Mouse (Mus musculus) intestine, postnatal 0 days (tissue): Measurements from ENCODE around the gene Rps6ka1. TPM values are rescaled to one million over a fixed set of nuclear protein-coding genes. Genes with fewer than 3 reads are reported as not detected.

Experiments
- ATAC-seq: fragments of 200-750 bp; cut with Nextera tagmentation; 2 replicates; pipeline ENCODE4 v1.8.0; 2017; ENCODE audit warnings: mild to moderate bottlenecking, moderate TSS enrichment, moderate library complexity
- H3K27ac ChIP-seq: fragments of 300-500 bp; sonication (generic); 2 replicates; pipeline ENCODE4 v1.5.1; 2014; ENCODE audit warnings: mild to moderate bottlenecking, low read depth, low read length, moderate library complexity
- H3K27me3 ChIP-seq: fragments of 300-500 bp; sonication (generic); replicated peaks from 2 replicates; pipeline ENCODE4 v1.6.1; 2014; ENCODE audit warnings: low read length, mixed read lengths; ENCODE audit not compliant: control insufficient read depth, insufficient read depth
- H3K36me3 ChIP-seq: fragments of 300-500 bp; sonication (generic); 2 replicates; pipeline ENCODE4 v1.6.1; 2014; ENCODE audit warnings: mild to moderate bottlenecking, moderate library complexity; ENCODE audit not compliant: control insufficient read depth, insufficient read depth
- H3K4me1 ChIP-seq: fragments of 300-500 bp; sonication (generic); replicated peaks from 2 replicates; pipeline ENCODE4 v1.6.1; 2014; ENCODE audit warnings: antibody characterized with exemption, low read length, mixed read lengths; ENCODE audit not compliant: control insufficient read depth, insufficient read depth
- H3K4me2 ChIP-seq: fragments of 300-500 bp; sonication (generic); replicated peaks from 2 replicates; pipeline ENCODE4 v1.6.1; 2014; ENCODE audit warnings: low read depth, mild to moderate bottlenecking, moderate library complexity
- H3K4me3 ChIP-seq: fragments of 300-500 bp; sonication (generic); 2 replicates; pipeline ENCODE4 v1.5.1; 2014; ENCODE audit warnings: low read depth, low read length
- H3K9ac ChIP-seq: fragments of 300-500 bp; sonication (generic); 2 replicates; pipeline ENCODE4 v1.6.1; 2014; ENCODE audit warnings: mild to moderate bottlenecking, low read depth, low read length
- H3K9me3 ChIP-seq: fragments of 300-500 bp; sonication (generic); 2 replicates; pipeline ENCODE4 v1.6.1; 2016; ENCODE audit warnings: mixed run types; ENCODE audit not compliant: control insufficient read depth
- CTCF ChIP-seq: sonication (generic); IDR thresholded peaks from 2 replicates; pipeline ENCODE4 v1.5.1; 2016; ENCODE audit warnings: low read depth, mild to moderate bottlenecking, control low read depth, antibody characterized with exemption, moderate library complexity
- WGBS: fragments of 180-500 bp; shearing (Covaris S2); extraction: QIAGEN DNeasy Blood & Tissue Kit; methylation state at CpG from one replicate; pipeline ENCODE4 v1.1.7; 2014; 5-methylcytosine and 5-hydroxymethylcytosine counted together
- polyA plus RNA-seq: library from polyadenylated mRNA; unstranded; fragments of >200 nt; fragmentation: Nextera tagmentation; extraction: Ambion mirVana; gene quantifications from 2 replicates; pipeline ENCODE4 v1.2.1, GENCODE M21; 2015

The Rps6ka1 gene
- polyA plus RNA-seq, 1 experiment from 2014 or later = 86.2 TPM

- Histone ChIP-seq H3K4me1 (0 out of 2 replicates have a peak, but pooled peaks cover 2% of the 10 kb centered on the region), H3K9ac (no peak overlapping the region), H3K4me2 (no peak overlapping the region), H3K36me3 (peaks cover 59% of the 10 kb centered on the region), H3K4me3 (no peak overlapping the region), H3K27ac (no peak overlapping the region), H3K27me3 (no peaks in the 10 kb centered on the region), H3K9me3 (no peaks in the 10 kb centered on the region)
- TF ChIP-seq CTCF = no peak
- WGBS = 71% methylated on average over 7 of the region's 7 CpGs
- no peak for ATAC-seq
Observed at GRCm38 (mm10) chr4:133872222-133872811, 15.3 kb downstream of the Rps6ka1 start.

- Histone ChIP-seq H3K4me3 (no peak overlapping the region), H3K9me3 (no peaks in the 10 kb centered on the region), H3K4me2 (no peak overlapping the region), H3K27me3 (no peaks in the 10 kb centered on the region), H3K4me1 (no peaks in the 10 kb centered on the region), H3K9ac (no peak overlapping the region), H3K36me3 (peaks cover 90% of the 10 kb centered on the region), H3K27ac (no peak overlapping the region)
- 50% methylated on average over 5 of the region's 5 CpGs for WGBS
- ATAC-seq = no peak
- TF ChIP-seq CTCF = no peak
Observed at GRCm38 (mm10) chr4:133865231-133865630, 22.4 kb downstream of the Rps6ka1 start.

GRCm38 (mm10) chr4:133864380-133864981 lies 23.1 kb downstream of the Rps6ka1 start:
- Histone ChIP-seq H3K9ac (no peak overlapping the region), H3K4me2 (no peak overlapping the region), H3K4me1 (no peaks in the 10 kb centered on the region), H3K9me3 (no peaks in the 10 kb centered on the region), H3K4me3 (no peak overlapping the region), H3K36me3 (peaks cover 91% of the 10 kb centered on the region), H3K27me3 (no peaks in the 10 kb centered on the region), H3K27ac (no peak overlapping the region)
- ATAC-seq = no peak
- WGBS = 59% methylated on average over 13 of the region's 13 CpGs
- TF ChIP-seq CTCF = no peak

DNA sequence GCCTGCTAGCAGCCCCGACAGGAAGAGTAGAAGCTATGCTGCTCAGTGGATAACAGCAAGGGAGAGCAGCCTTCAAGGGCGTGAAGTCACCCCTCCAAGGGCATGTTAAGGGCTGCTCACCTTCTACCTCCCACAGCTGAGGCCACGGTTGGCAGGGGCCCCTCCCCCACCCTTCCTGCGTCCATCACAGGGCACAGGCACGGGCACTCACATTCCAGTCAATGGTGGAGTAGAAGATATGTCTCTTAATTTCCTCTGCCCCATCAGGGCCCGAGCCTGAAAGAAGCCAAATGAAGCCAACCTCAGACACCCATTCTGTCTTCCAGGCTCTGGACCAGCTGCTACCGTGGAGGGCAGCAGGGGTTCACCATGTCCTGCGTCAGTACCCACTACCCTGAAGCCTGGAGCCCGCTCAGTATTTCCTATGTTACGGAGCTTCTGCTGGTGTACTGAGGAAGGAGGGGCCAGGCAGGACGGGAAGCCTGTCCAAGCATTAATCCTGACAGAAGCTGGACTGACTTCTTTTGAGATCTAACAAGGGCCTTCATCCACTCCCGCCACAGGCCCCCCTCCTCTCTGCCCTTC lies 23.7 kb downstream of the Rps6ka1 start:
- Histone ChIP-seq H3K27ac (0 out of 2 replicates have a peak overlapping the region, but pooled peaks have one; percentile 15), H3K9me3 (no peaks in the 10 kb centered on the region), H3K36me3 (peaks cover 90% of the 10 kb centered on the region), H3K4me2 (no peak overlapping the region), H3K4me3 (no peak overlapping the region), H3K4me1 (no peaks in the 10 kb centered on the region), H3K9ac (no peak overlapping the region), H3K27me3 (no peaks in the 10 kb centered on the region)
- ATAC-seq = no peak
- TF ChIP-seq CTCF = no peak
- WGBS = 73% methylated on average over 12 of the region's 12 CpGs

DNA sequence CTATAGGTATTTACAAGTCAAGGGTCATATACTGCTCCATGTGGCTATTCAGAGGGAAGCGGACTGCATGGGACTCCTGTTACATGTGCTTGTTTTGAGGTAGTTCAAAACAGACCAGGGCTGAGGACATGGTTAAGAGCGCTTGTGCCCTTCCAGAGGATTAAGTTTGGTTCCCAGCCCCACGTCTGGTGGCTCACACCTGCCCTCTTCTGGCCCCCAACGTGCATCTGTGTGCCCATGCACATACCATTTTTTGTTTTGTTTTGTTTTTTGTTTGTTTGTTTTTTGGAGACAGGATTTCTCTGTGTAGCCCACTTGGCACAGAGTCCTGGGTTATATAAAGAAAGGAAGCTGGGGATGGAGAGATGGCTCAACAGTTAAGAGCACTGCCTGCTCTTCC lies 30.1 kb downstream of the Rps6ka1 start:
- H3K9ac ChIP-seq = no peak overlapping the region
- no peak overlapping the region for H3K27ac ChIP-seq
- H3K4me3 ChIP-seq = no peak overlapping the region
- H3K36me3 ChIP-seq = peaks cover 82% of the 10 kb centered on the region
- H3K4me1 ChIP-seq = no peaks in the 10 kb centered on the region
- 72% methylated on average over 4 of the region's 4 CpGs for WGBS
- no peaks in the 10 kb centered on the region for H3K27me3 ChIP-seq
- no peak overlapping the region for H3K4me2 ChIP-seq
- no peaks in the 10 kb centered on the region for H3K9me3 ChIP-seq
- ATAC-seq = no peak
- no peak for TF ChIP-seq CTCF

DNA sequence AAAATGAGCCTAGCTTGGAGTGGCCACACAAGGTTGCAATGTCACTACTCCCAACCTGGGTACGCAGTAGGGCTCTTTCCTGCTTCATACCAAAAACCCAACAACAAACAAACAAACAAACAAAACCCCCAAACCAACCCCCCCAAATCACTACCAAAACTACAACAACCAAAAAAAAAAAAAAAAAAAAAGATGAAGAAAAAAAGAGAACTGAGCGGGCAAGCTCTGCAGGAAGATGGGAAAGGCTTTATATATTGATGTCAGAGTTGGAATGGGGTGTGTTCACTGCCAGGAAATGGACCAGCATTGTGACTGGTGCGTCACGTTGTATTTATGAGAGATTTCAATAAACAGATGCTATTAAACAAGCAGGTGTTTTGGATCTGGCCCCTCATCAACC lies 33.0 kb downstream of the Rps6ka1 start:
- Histone ChIP-seq H3K4me3 (no peak overlapping the region), H3K27ac (no peak overlapping the region), H3K27me3 (no peaks in the 10 kb centered on the region), H3K9me3 (no peaks in the 10 kb centered on the region), H3K36me3 (peaks cover 77% of the 10 kb centered on the region), H3K4me2 (no peak overlapping the region), H3K9ac (no peak overlapping the region), H3K4me1 (no peaks in the 10 kb centered on the region)
- no peak for ATAC-seq
- TF ChIP-seq CTCF = no peak
- WGBS = 81% methylated on average over 4 of the region's 4 CpGs
